In genomic region chr7:45097479-45097878, GRCm38 (mm10) we compare ENCODE assay signal across 14 mouse cellular contexts. TPM values are rescaled to one million over a fixed set of nuclear protein-coding genes. Genes with fewer than 3 reads are reported as not detected.
A peak's percentile ranks its signal among the peaks of the same experiment; 100 is the strongest.
DNase-seq lines count a peak whose midpoint lies in the region; ATAC-seq and TF ChIP-seq lines count a peak whose summit lies in the region.
"Had no signal": no experiment of that assay in that cellular context is flagged by ENCODE, and none has a peak within 500 bp of the region (broad histone marks: within the 10 kb centered on the region; RNA-seq: fewer than 3 reads in every experiment).

No protein-coding gene starts in this region.

- no peak overlapping the region for H3K4me2 ChIP-seq in liver, embryonic 11.5 days
- H3K4me2 ChIP-seq: limb, embryonic 13.5 days had no signal

- ATAC-seq in G1E (ENCODE audit: extremely low read depth, insufficient number of reproducible peaks, low FRiP score, poor library complexity, severe bottlenecking) = no peak
- ATAC-seq in liver, embryonic 11.5 days (replicated peaks; ENCODE audit: low FRiP score) = no peak
- ATAC-seq: inflammation-experienced regulatory T-cells, adult 6 months had no signal

- no peaks in the 10 kb centered on the region for H3K27me3 ChIP-seq in kidney, adult 2 months (replicated peaks; ENCODE audit: control insufficient read depth, insufficient read depth, low read length)
- H3K27me3 ChIP-seq in G1E (ENCODE audit: insufficient read depth, low read length) = peaks cover 31% of the 10 kb centered on the region
- no peaks in the 10 kb centered on the region for H3K27me3 ChIP-seq in liver, embryonic 11.5 days (replicated peaks; ENCODE audit: control insufficient read depth, insufficient read depth, low read length)
- H3K27me3 ChIP-seq: limb, embryonic 13.5 days had no signal

- H3K4me1 ChIP-seq in kidney, adult 2 months (ENCODE audit: control insufficient read depth, insufficient read depth, low read length) = peaks cover 17% of the 10 kb centered on the region
- H3K4me1 ChIP-seq in G1E (ENCODE audit: insufficient read depth, low read depth, low read length) = peaks cover 34% of the 10 kb centered on the region
- peaks cover 37% of the 10 kb centered on the region for H3K4me1 ChIP-seq in brown adipose tissue, adult 24 weeks (ENCODE audit: control insufficient read depth, insufficient read depth, insufficient read length, low read length)
- H3K4me1 ChIP-seq in liver, embryonic 11.5 days (replicated peaks; ENCODE audit: control insufficient read depth, insufficient read depth, low read length) = peaks cover 7% of the 10 kb centered on the region

- WGBS in kidney, adult 2 months = 25% methylated on average over 6 of the region's 6 CpGs
- WGBS in liver, embryonic 11.5 days = 36% methylated on average over 6 of the region's 6 CpGs

- peak; percentile 61 for DNase-seq in kidney, adult 2 months
- no peak for DNase-seq in kidney, postnatal 4 days
- DNase-seq in G1E (ENCODE audit: low spot score) = peak; percentile 25
- DNase-seq in liver, embryonic 11.5 days (ENCODE audit: low spot score) = no peak
- DNase-seq in right cerebral cortex, postnatal 14 days = no peak
- DNase-seq in left cerebral cortex, adult 11 months (ENCODE audit: low spot score) = no peak
- DNase-seq: adrenal gland, postnatal 10 days; cerebellum, adult 18-20 months; embryo, embryonic 11 days; midbrain, embryonic 14.5 days; thymus, postnatal 4 days had no signal

- TF ChIP-seq POLR2A in kidney, adult 2 months (IDR thresholded peaks at IDR 0.05; ENCODE audit: low read depth, low read length) = no peak

- H3K36me3 ChIP-seq in kidney, adult 2 months (ENCODE audit: control insufficient read depth, insufficient read depth, low read length) = no peaks in the 10 kb centered on the region
- no peaks in the 10 kb centered on the region for H3K36me3 ChIP-seq in G1E (replicated peaks)
- no peaks in the 10 kb centered on the region for H3K36me3 ChIP-seq in liver, embryonic 11.5 days (ENCODE audit: control insufficient read depth, insufficient read depth, low read length)

- H3K4me3 ChIP-seq in kidney, adult 2 months (ENCODE audit: insufficient read depth, low read depth, low read length) = no peak overlapping the region
- no peak overlapping the region for H3K4me3 ChIP-seq in G1E (ENCODE audit: low read depth, low read length)
- H3K4me3 ChIP-seq in brown adipose tissue, adult 24 weeks (ENCODE audit: insufficient read depth, low read depth, low read length) = no peak overlapping the region
- H3K4me3 ChIP-seq in liver, embryonic 11.5 days (ENCODE audit: low read depth, low read length) = no peak overlapping the region
- H3K4me3 ChIP-seq: limb, embryonic 13.5 days had no signal

- H3K9me3 ChIP-seq in G1E (replicated peaks) = no peaks in the 10 kb centered on the region
- H3K9me3 ChIP-seq in liver, embryonic 11.5 days (ENCODE audit: control insufficient read depth, low read length) = no peaks in the 10 kb centered on the region
- H3K9me3 ChIP-seq: limb, embryonic 13.5 days had no signal

- H3K27ac ChIP-seq in kidney, adult 2 months (ENCODE audit: insufficient read depth, low read depth, low read length) = peak overlapping the region; percentile 56
- peak overlapping the region; percentile 68 for H3K27ac ChIP-seq in brown adipose tissue, adult 24 weeks (replicated peaks; ENCODE audit: low read depth, low read length)
- peak overlapping the region; percentile 30; the same call in 1 of the 2 replicates for H3K27ac ChIP-seq in liver, embryonic 11.5 days (ENCODE audit: low read depth, low read length)
- H3K27ac ChIP-seq: limb, embryonic 13.5 days had no signal

- 0 out of 2 replicates have a peak overlapping the region, but pooled peaks have one; percentile 37 for H3K9ac ChIP-seq in liver, embryonic 11.5 days (ENCODE audit: low read depth, low read length)
- H3K9ac ChIP-seq: limb, embryonic 13.5 days had no signal

- no peak for TF ChIP-seq CTCF in kidney, adult 2 months (conservative IDR thresholded peaks at IDR 0.05; ENCODE audit: insufficient read depth, insufficient read length, low read depth, low read length)
- TF ChIP-seq CTCF in G1E (IDR thresholded peaks at IDR 0.05; ENCODE audit: low read depth, low read length) = no peak

RNA-seq across cellular contexts. Expression of gene Rcn3, which starts 5.5 kb away (rescaled TPM):
- 67.0 and 68.7 TPM in 2 replicates for polyA plus RNA-seq in kidney, adult 2 months (2012; rRNA removed)
- total RNA-seq in G1E (2014; fragmentation: Nextera tagmentation) (0.49 TPM in 1 of 2 replicates, not detected in the other), G1E (2017) (not detected in 2 replicates)
- 0.31 and 0.33 TPM in 2 replicates for polyA plus RNA-seq in G1E (2012)
- 12.7 and 16.4 TPM in 2 replicates for polyA plus RNA-seq in brown adipose tissue, adult 24 weeks (2012; ENCODE audit: insufficient read depth, insufficient read length, missing spikeins)
- polyA plus RNA-seq in liver, embryonic 11.5 days (2014; fragmentation: Nextera tagmentation; extraction: Ambion mirVana) = 146 and 163 TPM in 2 replicates

RNA-seq across cellular contexts. Expression of gene Fcgrt, which starts 6.2 kb away (rescaled TPM):
- 240 and 244 TPM in 2 replicates for polyA plus RNA-seq in kidney, adult 2 months (2012; rRNA removed)
- total RNA-seq in G1E (2014; fragmentation: Nextera tagmentation) (not detected in 2 replicates), G1E (2017) (not detected in 2 replicates)
- polyA plus RNA-seq in G1E (2012) = not detected in 2 replicates
- 167 and 170 TPM in 2 replicates for polyA plus RNA-seq in brown adipose tissue, adult 24 weeks (2012; ENCODE audit: insufficient read depth, insufficient read length, missing spikeins)
- 33.2 and 33.8 TPM in 2 replicates for polyA plus RNA-seq in liver, embryonic 11.5 days (2014; fragmentation: Nextera tagmentation; extraction: Ambion mirVana)

RNA-seq across cellular contexts. Expression of gene Rps11, which starts 26.8 kb away (rescaled TPM):
- 176 and 310 TPM in 2 replicates for polyA plus RNA-seq in kidney, adult 2 months (2012; rRNA removed)
- total RNA-seq in G1E (2014; fragmentation: Nextera tagmentation) (916 and 1,000 TPM in 2 replicates), G1E (2017) (1,298 and 1,329 TPM in 2 replicates)
- polyA plus RNA-seq in G1E (2012) = 151 and 217 TPM in 2 replicates
- polyA plus RNA-seq in brown adipose tissue, adult 24 weeks (2012; ENCODE audit: insufficient read depth, insufficient read length, missing spikeins) = 1,258 and 1,344 TPM in 2 replicates
- 2,085 and 2,209 TPM in 2 replicates for polyA plus RNA-seq in liver, embryonic 11.5 days (2014; fragmentation: Nextera tagmentation; extraction: Ambion mirVana)

RNA-seq across cellular contexts. Expression of gene Rpl13a, which starts 31.1 kb away (rescaled TPM):
- polyA plus RNA-seq in kidney, adult 2 months (2012; rRNA removed) = 1,329 and 1,360 TPM in 2 replicates
- total RNA-seq in G1E (2014; fragmentation: Nextera tagmentation) (1,386 and 1,478 TPM in 2 replicates), G1E (2017) (2,356 and 2,406 TPM in 2 replicates)
- polyA plus RNA-seq in G1E (2012) = 5,469 and 6,084 TPM in 2 replicates
- polyA plus RNA-seq in brown adipose tissue, adult 24 weeks (2012; ENCODE audit: insufficient read depth, insufficient read length, missing spikeins) = 1,142 and 1,278 TPM in 2 replicates
- 1,710 and 1,879 TPM in 2 replicates for polyA plus RNA-seq in liver, embryonic 11.5 days (2014; fragmentation: Nextera tagmentation; extraction: Ambion mirVana)

RNA-seq across cellular contexts. Expression of gene Prrg2, which starts 35.0 kb away (rescaled TPM):
- polyA plus RNA-seq in kidney, adult 2 months (2012; rRNA removed) = 80.9 and 95.4 TPM in 2 replicates
- total RNA-seq in G1E (2014; fragmentation: Nextera tagmentation) (11.5 and 17.8 TPM in 2 replicates), G1E (2017) (6.8 and 9.5 TPM in 2 replicates)
- polyA plus RNA-seq in G1E (2012) = 34.7 and 38.8 TPM in 2 replicates
- polyA plus RNA-seq in brown adipose tissue, adult 24 weeks (2012; ENCODE audit: insufficient read depth, insufficient read length, missing spikeins) = 17.2 and 33.8 TPM in 2 replicates
- 12.0 and 12.4 TPM in 2 replicates for polyA plus RNA-seq in liver, embryonic 11.5 days (2014; fragmentation: Nextera tagmentation; extraction: Ambion mirVana)

Comparison
In these comparisons a context has a peak if more than half of its experiments do, and no peak if none do; other contexts are left out.
1. DNase-seq: peak in kidney, adult 2 months (single experiment) and G1E (single experiment); none in kidney, postnatal 4 days (0 of 2), liver, embryonic 11.5 days (single experiment), right cerebral cortex, postnatal 14 days (single experiment) and left cerebral cortex, adult 11 months (single experiment).
2. RNA of gene Rcn3, which starts 5.5 kb away (polyA plus RNA-seq): 146 to 163 TPM in liver, embryonic 11.5 days, 67.0 to 68.7 TPM in kidney, adult 2 months and 12.7 to 16.4 TPM in brown adipose tissue, adult 24 weeks; 0.31 to 0.33 TPM in G1E; every median in the first group is over 10 times any median in the second.
3. RNA of gene Fcgrt, which starts 6.2 kb away (polyA plus RNA-seq): 240 to 244 TPM in kidney, adult 2 months, 167 to 170 TPM in brown adipose tissue, adult 24 weeks and 33.2 to 33.8 TPM in liver, embryonic 11.5 days; not detected in G1E; every median in the first group is over 10 times any median in the second.
4. Peak in every context shown above with its lines, with median percentiles within 50 percentile points of each other: H3K27ac ChIP-seq.